Mouse (Mus musculus): ENCODE results near the gene Lgi1.

The Lgi1 gene

DNA sequence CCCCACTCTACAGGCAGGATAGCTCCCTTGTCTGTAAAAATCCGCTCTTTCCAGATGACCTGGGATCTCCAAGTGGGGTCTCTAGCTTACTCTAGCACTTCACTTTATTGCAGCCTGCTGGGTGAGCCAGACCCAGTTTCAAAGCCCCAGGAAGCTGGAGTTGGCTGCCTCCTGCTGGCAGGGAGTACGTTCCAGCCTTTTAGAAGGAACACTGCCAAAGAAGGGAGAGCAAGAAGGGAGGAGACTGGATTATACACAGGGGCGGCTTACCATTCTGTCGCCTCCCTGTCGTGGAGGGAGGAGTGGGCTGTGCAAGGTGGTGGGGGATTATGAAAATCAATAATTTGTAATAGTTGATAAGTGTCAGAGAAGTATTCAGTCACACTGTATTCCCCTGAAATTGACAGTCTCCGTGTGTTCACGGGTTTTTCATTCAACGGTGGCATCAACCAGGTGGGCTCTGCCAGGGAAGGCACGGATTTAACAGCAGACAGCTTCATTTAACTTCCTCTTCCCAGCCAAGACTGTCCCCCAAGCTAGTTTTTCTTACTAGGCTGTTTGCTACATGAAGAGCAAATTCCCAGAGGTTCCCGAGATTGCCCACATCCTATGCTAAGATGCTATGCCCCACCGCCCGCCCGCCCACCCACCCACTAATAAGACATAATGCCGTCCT is 369 bp upstream of the Lgi1 start:
- peak; percentile 82 for DNase-seq (ENCODE audit: low spot score)

DNA sequence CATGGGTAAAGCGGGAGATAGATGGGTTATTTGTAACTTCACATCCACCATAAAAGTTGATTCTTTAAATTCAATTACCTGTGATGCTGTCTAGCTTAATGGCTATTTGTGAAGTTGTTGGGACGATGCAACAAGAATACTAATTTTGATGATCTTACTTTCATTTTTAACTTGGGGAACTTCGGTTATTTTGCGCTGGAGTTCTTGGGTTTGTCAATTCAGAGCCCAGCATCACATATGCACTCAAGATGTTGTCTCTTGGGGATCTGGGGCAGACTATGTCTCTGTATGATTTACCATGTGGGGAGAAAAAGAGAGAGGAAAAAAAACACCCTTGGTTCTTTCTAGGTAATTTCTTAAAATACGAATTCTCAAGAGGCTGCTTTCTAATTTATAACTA is 1.4 kb downstream of the Lgi1 start:
- DNase-seq (ENCODE audit: low spot score) = no peak

DNA sequence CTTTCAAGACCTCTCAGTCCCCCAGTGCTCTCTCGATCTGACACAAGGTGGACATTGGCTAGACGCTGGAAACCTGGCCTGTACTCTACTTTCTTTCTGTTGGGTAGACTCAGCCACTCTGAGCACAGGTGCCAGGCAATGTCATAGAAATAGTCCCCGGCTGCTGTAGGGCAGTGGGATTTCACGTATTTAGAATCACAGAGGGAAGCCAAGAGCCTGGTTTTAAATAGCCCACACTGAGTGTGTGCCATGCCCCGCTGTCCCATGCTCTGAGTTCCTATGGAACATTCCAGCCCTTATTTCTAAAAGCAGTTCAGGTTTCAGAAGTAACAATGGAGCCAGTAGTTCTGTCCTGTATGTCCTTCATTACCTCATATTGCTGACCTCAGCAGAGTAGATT is 3.1 kb downstream of the Lgi1 start:
- no peak for DNase-seq (ENCODE audit: low spot score)

DNA sequence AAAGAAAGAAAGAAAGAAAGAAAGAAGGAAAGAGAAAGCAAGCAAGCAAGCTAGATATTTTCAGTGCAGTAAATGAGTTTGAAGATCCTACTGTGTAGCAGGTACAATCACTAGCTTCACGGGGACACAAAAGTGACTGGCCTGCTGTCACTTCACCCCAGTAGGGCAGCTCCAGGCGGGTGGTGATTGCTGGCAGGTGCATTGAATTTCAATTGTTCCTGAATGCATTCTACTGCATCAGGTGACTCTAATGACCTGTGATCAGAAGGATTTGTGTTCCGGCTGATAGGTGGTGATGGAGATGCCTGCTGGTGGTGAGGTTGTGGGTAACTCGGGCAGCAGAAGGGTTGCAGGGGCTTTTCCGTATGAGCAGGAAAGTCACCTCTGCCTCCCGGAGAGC is 6.7 kb downstream of the Lgi1 start:
- DNase-seq (ENCODE audit: low spot score) = no peak

DNA sequence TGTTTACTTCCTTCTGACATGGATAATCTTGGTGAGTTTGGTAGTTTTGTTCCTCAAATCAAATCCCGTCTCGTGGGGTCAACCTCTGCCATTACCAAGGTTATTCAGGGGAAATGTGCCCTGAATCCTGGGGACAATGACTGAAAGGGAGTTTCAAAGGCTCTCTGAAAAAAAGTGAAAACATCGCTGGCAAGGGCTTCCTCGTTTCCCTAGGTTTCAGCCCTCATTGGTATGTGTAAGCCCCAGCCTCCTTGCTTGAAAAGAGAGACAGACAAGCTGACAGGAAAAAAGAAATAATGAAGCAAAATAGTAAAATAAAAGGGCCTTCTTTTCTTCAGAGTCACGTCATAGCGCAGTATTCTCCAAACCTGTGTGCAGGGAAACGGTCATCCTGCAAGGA is 9.5 kb downstream of the Lgi1 start:
- DNase-seq (ENCODE audit: low spot score) = no peak

DNA sequence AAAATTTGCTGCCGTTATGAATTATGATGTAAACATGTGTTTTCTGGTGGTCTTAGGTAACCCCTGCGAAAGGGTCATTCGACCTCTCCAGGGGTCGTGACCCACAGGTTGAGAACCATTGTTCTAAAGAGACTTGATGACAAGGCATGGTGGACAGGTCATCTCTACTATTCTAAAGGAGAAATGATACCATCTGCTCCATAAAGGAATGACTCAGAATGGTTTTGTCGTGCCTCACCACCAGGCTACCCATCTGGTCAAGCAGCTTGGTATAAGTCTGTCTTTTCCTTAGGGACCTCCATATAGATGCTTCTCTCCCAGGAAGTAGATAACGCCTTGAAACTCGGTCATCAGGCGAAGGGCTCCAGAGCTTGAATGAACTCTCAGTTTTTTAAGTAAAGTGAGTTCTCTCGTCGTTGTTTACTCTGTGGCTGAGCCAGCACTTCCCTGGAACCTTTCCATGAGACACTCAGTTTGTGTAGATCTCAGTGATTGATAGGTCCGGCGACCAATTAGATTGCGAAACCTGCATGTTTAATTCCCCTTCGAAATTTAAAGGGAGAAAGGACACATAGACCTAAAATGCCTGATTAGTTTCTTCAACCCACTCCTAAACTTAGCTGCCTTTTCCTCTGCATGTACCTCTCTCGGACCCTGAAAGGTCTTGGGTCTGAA is 10.5 kb downstream of the Lgi1 start:
- DNase-seq (ENCODE audit: low spot score) = no peak

DNA sequence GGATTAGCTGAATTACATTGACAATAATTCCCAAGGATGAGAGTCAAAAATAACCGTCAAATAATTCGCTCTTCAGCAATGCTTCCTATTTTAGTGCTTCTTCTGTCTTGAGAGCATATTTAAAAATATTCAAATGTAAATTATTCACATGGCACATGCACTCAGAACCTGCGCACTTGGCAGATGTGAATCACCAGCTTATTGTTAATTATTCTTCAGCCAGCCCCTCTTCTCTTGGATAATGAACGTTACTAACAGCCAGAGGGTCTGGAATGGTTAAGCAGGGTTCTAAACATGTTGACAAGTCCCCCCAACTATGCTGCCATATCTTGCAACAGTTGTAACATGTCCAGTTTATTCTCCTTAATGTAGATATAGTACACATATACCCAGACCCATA is 11.9 kb downstream of the Lgi1 start:
- DNase-seq (ENCODE audit: low spot score) = no peak

DNA sequence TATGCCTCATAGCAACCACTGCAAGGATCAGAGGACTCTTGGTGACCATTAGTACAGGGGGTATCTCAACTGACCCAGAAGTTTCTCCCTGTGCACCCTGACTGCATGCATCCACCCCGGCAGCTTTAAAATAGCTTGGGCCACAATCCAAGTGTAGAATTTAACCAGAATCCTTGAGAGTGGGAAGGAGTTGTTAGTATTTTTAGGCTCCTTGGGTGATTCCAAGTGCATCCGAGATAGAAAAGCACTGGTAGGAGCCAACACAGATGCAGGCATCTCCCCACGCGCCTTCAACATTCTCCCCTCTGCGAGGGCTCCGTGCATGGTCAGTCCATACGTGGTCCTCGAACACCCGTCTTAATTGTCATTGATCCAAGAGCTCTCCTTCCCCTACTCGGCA is 15.9 kb downstream of the Lgi1 start:
- no peak for DNase-seq (ENCODE audit: low spot score)

DNA sequence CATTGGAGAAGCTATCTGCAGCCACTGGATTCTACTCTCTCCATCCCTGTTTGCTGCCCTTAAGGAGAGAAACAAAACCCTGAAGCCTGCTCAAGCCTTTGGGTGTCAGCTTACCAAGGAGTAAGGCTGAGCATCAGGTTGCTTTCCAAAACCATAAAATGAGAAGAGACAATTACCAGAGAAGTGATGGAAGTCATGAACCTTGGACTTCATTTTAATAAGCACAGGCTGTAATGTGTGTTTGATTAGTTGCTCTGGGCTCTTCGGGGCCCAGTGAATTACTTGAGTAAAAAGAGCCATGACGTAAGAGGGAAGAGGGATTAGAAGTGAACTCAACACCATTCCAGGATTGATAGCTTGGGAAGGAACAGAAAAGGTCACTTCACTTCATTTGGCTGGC is 18.1 kb downstream of the Lgi1 start:
- no peak for DNase-seq (ENCODE audit: low spot score)

DNA sequence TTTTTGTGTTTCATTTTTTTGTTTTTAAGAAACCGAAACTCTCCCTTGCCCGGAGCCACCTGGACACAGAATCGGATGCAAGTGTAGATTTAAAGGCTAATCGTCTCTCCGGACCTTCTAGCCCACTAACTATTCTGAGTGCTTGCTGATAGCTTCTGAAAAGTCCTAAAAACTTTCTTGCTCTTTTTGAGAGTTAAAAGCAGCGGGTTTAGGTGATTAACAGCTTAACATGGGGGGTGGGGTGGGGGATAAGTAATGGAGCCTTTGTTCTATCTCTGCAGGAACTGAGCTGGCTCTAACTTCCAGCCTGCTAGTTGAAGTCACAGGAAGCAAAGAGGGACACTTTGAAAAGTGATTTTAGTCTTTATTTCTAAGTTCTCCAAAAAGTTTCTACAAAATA is 24.2 kb downstream of the Lgi1 start:
- DNase-seq (ENCODE audit: low spot score) = no peak

DNA sequence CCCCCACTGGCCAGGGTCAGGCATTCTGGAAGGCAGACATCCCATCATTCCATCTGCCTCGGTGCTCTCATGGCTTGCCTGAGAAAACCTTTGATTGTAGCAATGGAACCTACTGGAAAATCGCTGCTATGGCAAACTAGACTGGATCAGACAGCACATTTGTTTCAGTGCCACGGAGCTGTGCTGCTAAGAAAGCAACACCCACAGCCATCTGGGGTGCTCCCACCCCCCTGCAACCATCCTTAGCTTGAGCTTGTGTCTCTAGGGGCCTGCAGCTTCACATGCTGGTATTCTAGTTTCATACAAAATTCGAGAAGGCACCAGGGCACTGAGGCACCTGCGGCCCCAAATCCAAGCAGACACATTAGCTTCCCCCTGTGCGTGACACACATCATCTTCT is 27.1 kb downstream of the Lgi1 start:
- peak; percentile 78 for DNase-seq (ENCODE audit: low spot score)

DNA sequence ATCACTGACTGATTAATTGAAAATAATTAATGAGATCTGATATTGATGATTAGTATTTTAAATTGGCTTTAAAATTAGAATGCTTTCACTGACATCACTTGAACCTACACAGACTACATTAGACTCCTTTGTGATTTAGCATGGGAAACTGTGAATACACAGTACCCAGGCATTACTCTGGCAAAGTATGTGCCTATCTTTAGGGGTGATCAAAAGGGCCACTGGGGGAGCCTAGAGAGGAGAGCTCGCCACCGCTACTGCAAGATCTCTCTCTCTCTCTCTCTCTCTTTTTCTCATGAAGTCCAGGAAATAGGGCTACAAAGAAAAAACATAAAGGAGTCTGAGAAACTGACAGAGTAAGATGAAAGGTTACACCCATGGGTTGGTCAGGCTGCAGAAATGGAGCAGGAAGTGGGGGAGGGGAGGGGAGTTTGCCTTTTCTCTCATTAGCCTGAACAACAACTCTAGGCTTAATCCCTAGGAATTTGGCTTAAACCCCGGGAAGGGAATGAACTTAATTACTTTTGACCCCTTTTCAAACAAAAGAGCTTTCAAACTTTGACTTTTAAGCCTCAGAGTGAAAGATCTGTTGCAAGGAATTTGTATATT is 33.8 kb downstream of the Lgi1 start:
- no peak for DNase-seq (ENCODE audit: low spot score)

DNA sequence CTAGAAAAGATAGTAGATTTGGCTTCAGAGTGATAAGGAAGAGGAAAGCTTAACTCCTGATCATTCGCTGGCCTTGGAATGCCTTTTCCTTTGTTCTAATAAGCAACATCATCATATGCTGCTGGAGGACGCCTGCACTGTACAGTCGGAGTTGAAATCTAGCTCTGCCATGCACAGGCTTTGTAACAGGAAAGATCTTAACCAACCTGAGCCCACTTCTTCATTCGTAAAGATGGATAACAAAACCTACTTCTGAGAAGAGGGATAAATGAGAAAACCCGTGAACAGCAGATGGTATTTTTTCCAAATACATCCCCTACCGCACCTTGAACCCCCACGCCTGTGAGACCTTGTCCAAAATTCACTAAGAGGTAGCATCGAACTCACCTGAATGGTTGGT is 43.8 kb downstream of the Lgi1 start:
- no peak for DNase-seq (ENCODE audit: low spot score)

DNA sequence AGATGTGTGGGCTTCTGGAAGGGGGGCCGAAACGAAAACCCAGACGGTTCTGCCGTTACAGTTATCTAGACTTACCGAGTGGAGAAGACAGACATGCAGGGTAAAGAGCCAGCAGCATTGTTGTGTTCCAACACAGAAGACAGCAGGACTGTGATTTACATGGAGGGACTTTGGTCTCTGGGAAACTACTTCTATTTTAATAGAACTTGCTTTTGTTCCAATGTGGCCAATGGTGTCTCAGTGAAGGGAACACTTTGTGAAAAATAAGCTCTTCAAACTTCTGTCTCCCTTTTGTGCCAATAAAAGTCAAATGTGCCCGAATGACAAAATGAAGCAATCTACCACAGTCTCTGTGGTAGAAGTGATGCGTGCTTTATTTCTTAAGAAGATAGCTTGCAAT is 50.8 kb downstream of the Lgi1 start:
- DNase-seq (ENCODE audit: low spot score) = no peak

DNA sequence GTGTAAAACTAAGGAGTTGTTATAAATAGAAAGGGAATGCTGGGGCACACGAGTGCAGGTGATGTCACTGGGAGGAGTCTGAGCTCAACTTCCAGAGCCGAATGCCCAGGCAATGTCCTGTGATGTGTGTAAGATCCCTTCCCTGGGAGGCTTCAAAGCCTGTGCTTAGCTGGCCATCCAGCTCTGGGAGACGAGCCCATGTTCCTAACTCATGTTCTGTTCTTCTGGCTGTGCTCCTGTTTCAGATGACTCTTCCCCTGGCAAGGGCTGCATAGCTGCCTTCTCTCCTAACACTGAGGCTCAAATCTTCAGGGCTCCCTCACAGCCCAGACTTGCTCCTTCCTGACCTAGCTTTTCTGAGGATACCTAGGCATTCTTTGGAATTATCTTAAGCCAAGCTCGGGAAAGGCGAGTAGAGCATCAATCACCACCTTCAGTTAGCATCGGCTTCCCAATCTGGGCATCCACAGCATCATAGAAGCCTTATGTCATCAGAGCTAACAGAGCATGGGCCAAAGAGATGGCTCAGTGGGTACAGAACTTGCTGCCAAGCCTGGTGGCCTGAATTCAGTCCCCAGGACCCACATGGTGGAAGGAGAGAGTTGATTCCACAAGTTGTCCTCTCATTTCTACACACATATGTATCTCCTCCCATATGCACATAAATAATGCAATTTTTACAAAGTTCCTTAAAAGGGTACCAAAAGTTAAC is 52.4 kb downstream of the Lgi1 start:
- DNase-seq (ENCODE audit: low spot score) = peak; percentile 47

DNA sequence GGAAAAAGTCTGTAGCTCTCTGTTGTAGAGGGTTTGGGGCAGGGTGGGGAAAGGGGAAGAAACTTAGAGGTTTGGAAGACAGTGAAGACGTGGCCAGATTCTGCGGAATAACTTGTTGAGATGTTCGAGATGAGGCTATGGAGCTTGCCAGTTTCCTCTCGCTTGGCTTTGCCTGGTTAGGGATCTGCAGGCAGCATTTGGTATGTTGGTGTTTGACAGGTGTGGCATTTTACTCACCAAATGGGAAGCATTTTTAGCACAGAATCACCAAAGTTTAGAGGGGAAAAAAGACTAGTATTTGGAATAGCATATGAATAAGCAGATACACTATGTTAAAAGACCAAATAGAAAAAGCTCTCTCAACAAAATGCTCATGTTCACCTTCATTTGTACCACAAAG is 54.0 kb downstream of the Lgi1 start:
- DNase-seq (ENCODE audit: low spot score) = no peak

DNA sequence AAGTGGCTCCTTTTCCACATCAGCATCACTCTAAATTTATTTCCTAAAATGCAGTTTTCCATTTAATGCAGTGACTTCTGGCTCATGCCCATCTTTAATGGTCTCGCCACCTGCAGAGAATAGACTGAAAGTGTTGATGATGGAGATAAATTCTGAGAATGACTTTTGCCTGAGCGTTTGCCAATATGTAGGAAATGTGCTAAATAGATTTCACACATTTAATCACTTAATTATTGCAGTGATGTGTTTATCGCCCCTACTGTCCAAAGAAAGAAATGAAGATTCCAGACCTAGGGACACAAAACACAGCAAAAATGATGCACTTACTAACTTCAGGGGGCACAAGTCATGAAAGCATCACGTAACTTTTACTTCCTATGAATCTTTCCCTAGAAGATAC is 54.8 kb downstream of the Lgi1 start:
- DNase-seq (ENCODE audit: low spot score) = no peak

DNA sequence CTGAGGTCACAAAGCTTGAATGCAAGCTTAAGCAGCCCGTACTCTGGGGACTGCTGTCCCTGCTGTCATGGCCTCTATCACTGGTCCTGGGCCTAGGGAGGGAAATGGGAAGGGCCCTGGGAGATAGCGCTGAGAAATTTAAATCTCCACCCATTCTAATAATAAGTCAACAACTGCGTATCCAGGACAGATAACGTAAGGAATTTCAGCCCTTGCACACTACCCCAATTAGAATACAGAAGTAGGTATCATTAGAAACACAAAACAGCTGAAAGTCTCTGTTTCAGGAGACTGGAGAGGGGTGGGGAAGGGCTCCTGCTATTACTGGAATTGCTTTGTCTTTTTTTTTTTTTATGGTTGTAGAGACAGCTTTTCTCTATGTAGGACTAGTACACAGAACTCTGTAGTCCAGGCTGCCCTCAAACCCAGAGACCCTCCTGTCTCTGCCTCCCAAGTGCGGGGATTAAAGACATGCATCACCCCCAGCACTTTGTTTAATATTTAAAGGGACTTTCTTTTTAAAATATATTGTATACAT is 56.4 kb downstream of the Lgi1 start:
- DNase-seq (ENCODE audit: low spot score) = no peak

DNA sequence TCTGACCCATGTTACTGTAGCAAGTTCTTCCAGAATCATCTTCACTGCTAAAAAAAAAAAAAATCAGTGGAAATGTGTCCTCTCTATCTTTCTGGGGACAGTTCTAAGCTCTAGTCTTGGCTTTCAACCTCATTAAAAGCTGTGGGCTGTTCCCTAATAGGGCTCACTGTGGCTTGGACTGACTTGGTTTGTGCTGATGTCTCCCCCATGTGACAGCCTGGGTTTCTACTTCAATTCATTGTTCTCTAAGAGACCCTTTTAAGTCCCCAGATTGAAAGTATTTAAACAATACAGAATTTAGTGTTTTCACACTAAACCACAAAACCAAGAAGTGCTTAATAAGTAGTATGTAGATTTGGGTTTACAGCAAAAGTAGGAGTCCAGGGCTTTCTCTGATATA is 59.4 kb downstream of the Lgi1 start:
- no peak for DNase-seq (ENCODE audit: low spot score)

DNA sequence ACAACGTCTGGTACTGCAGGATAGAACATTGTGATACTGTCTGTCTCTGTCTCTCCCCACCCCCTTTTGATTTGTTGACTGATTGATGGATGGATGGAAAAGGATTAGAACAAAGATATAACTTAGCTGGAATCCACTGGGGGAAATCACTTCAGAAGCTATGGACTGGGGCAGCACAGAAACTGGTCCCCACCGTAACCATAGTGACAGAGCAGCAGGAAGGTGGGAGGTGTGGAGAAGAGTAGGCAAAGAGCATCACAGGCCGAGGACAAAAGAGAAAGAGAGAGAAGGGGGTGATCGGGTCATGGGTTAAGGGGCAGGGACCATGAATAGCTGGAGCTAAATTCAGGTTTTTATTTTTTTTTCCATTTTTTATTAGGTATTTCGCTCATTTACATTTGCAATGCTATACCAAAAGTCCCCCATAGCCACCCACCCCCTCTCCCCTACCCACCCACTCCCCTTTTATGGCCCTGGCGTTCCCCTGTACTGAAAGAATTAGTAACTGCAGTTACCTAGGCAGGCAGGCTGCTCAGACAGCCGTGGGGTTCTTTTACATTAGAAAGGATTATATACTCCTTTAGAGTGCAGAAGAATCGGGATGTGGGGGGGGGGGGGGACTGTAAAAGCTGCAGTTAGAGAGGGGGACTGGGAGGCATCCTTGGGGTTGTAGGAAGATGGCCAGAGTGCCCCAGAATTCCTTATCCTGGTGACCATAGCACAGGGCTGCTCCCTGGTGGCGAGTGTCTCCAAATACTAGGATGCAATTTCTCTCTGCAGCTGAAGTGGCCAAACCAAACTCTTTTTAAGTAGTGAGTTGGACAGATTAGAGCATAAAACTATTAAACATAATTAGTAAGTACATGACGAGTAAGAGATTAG is 60.1 kb downstream of the Lgi1 start:
- DNase-seq (ENCODE audit: low spot score) = no peak

DNA sequence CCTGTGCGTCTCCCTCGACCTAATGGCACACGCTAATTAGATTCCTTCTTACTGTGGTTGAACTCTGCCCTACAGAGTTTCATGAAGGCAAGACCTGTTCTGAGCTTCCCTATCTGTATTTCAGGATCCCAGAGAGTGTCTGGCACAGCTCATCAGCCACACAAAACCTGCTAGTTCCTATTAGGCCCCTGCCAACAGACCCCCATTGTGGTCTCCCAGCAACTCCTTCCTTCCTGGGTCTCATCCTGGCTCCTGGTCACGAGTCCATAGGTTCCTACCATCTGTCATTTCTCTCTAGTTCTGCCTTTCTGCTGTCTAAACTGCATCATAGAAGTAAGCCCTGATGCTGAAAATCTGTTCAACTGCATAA is 60.7 kb downstream of the Lgi1 start:
- DNase-seq (ENCODE audit: low spot score) = no peak

DNA sequence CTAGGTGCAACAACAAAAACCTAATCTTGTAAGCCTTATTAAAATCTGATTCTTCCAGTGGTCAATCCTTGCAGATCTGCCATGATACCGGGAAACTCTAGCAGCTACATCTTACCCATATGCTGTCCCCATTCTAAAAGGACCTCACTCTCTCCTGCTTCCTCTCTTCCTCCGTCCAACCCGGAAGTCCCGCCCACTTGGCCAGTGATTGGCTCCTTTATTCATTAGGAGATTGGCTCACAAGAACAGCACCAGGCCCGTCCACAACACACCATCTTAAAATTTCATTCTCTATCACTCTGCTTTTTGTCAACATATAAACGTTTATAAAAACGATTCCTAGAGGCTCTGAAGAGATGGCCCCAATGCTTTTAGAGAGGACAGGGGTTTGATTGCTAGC is 61.5 kb downstream of the Lgi1 start:
- DNase-seq (ENCODE audit: low spot score) = no peak
